Mouse (Mus musculus): ENCODE measurements around the gene 4930452B06Rik. TPM values are rescaled to one million over a fixed set of nuclear protein-coding genes. Genes with fewer than 3 reads are reported as not detected.

4930452B06Rik gene
- polyA plus RNA-seq, 1 experiment from 2014 or later: 8.4 TPM

GRCm38 (mm10) chr14:8462321-8462909 lies 203.6 kb downstream of the 4930452B06Rik start:
- no peaks in the 10 kb centered on the region for H3K9me3 ChIP-seq (replicated peaks; ENCODE audit: low read length)
- ATAC-seq (replicated peaks; ENCODE audit: low FRiP score, low read depth) (no peak), DNase-seq (ENCODE audit: low spot score) (no peak)
- H3K4me2 ChIP-seq (ENCODE audit: low read length): no peak overlapping the region
- H3K27ac ChIP-seq: no peak overlapping the region
- no peak overlapping the region for H3K4me3 ChIP-seq (replicated peaks; ENCODE audit: low read depth, low read length)
- H3K36me3 ChIP-seq (ENCODE audit: insufficient read depth, low read length): no peaks in the 10 kb centered on the region
- no peak for TF ChIP-seq CTCF (IDR thresholded peaks at IDR 0.05; ENCODE audit: low read depth)
- H3K27me3 ChIP-seq (ENCODE audit: insufficient read depth, low read length): no peaks in the 10 kb centered on the region
- H3K4me1 ChIP-seq (replicated peaks; ENCODE audit: insufficient read depth, low read length): no peaks in the 10 kb centered on the region
- no peak overlapping the region for H3K9ac ChIP-seq (ENCODE audit: low read depth, low read length)
- 69% methylated on average over 6 of the region's 6 CpGs for WGBS

GRCm38 (mm10) chr14:8460226-8461129 lies 205.6 kb downstream of the 4930452B06Rik start:
- no peak overlapping the region for H3K27ac ChIP-seq
- H3K4me2 ChIP-seq (ENCODE audit: low read length): no peak overlapping the region
- no peaks in the 10 kb centered on the region for H3K27me3 ChIP-seq (ENCODE audit: insufficient read depth, low read length)
- no peaks in the 10 kb centered on the region for H3K4me1 ChIP-seq (replicated peaks; ENCODE audit: insufficient read depth, low read length)
- 41% methylated on average over 19 of the region's 19 CpGs for WGBS
- TF ChIP-seq CTCF (IDR thresholded peaks at IDR 0.05; ENCODE audit: low read depth): peak; percentile 92
- H3K4me3 ChIP-seq (replicated peaks; ENCODE audit: low read depth, low read length): no peak overlapping the region
- H3K36me3 ChIP-seq (ENCODE audit: insufficient read depth, low read length): no peaks in the 10 kb centered on the region
- H3K9ac ChIP-seq (ENCODE audit: low read depth, low read length): no peak overlapping the region
- DNase-seq (ENCODE audit: low spot score) (peak; percentile 82), ATAC-seq (replicated peaks; ENCODE audit: low FRiP score, low read depth) (peak; percentile 54; the same call in 1 of the 2 replicates)
- no peaks in the 10 kb centered on the region for H3K9me3 ChIP-seq (replicated peaks; ENCODE audit: low read length)

GRCm38 (mm10) chr14:8459759-8460158 lies 206.3 kb downstream of the 4930452B06Rik start:
- H3K27me3 ChIP-seq (ENCODE audit: insufficient read depth, low read length): no peaks in the 10 kb centered on the region
- 68% methylated on average over 4 of the region's 4 CpGs for WGBS
- no peaks in the 10 kb centered on the region for H3K36me3 ChIP-seq (ENCODE audit: insufficient read depth, low read length)
- DNase-seq (ENCODE audit: low spot score): no peak
- TF ChIP-seq CTCF (IDR thresholded peaks at IDR 0.05; ENCODE audit: low read depth): no peak
- no peaks in the 10 kb centered on the region for H3K9me3 ChIP-seq (replicated peaks; ENCODE audit: low read length)
- no peak overlapping the region for H3K4me3 ChIP-seq (replicated peaks; ENCODE audit: low read depth, low read length)
- H3K9ac ChIP-seq (ENCODE audit: low read depth, low read length): no peak overlapping the region
- H3K27ac ChIP-seq: no peak overlapping the region
- H3K4me2 ChIP-seq (ENCODE audit: low read length): no peak overlapping the region
- no peak for ATAC-seq (replicated peaks; ENCODE audit: low FRiP score, low read depth)
- H3K4me1 ChIP-seq (replicated peaks; ENCODE audit: insufficient read depth, low read length): no peaks in the 10 kb centered on the region

GRCm38 (mm10) chr14:8451117-8451516 lies 214.9 kb downstream of the 4930452B06Rik start:
- 90% methylated on average over 4 of the region's 4 CpGs for WGBS
- Histone ChIP-seq H3K4me1 (replicated peaks; ENCODE audit: insufficient read depth, low read length) (no peaks in the 10 kb centered on the region), H3K27me3 (ENCODE audit: insufficient read depth, low read length) (no peaks in the 10 kb centered on the region), H3K9me3 (replicated peaks; ENCODE audit: low read length) (no peaks in the 10 kb centered on the region), H3K4me3 (replicated peaks; ENCODE audit: low read depth, low read length) (no peak overlapping the region), H3K36me3 (ENCODE audit: insufficient read depth, low read length) (no peaks in the 10 kb centered on the region), H3K9ac (ENCODE audit: low read depth, low read length) (no peak overlapping the region), H3K27ac (no peak overlapping the region), H3K4me2 (ENCODE audit: low read length) (no peak overlapping the region)
- DNase-seq (ENCODE audit: low spot score) (no peak), ATAC-seq (replicated peaks; ENCODE audit: low FRiP score, low read depth) (no peak)
- no peak for TF ChIP-seq CTCF (IDR thresholded peaks at IDR 0.05; ENCODE audit: low read depth)

- no peak for ATAC-seq (replicated peaks; ENCODE audit: low FRiP score, low read depth)
- Histone ChIP-seq H3K27me3 (ENCODE audit: insufficient read depth, low read length) (no peaks in the 10 kb centered on the region), H3K9me3 (replicated peaks; ENCODE audit: low read length) (no peaks in the 10 kb centered on the region), H3K27ac (no peak overlapping the region), H3K4me2 (ENCODE audit: low read length) (no peak overlapping the region), H3K4me1 (replicated peaks; ENCODE audit: insufficient read depth, low read length) (no peaks in the 10 kb centered on the region), H3K36me3 (ENCODE audit: insufficient read depth, low read length) (no peaks in the 10 kb centered on the region), H3K4me3 (replicated peaks; ENCODE audit: low read depth, low read length) (no peak overlapping the region), H3K9ac (ENCODE audit: low read depth, low read length) (no peak overlapping the region)
- WGBS: 89% methylated on average over 6 of the region's 6 CpGs
- TF ChIP-seq CTCF (IDR thresholded peaks at IDR 0.05; ENCODE audit: low read depth): no peak
- no peak for DNase-seq (ENCODE audit: low spot score)
These were observed 215.7 kb downstream of the 4930452B06Rik start for GRCm38 (mm10) chr14:8450342-8450741.

- no peak for TF ChIP-seq CTCF (IDR thresholded peaks at IDR 0.05; ENCODE audit: low read depth)
- DNase-seq (ENCODE audit: low spot score): no peak
- no peaks in the 10 kb centered on the region for H3K4me1 ChIP-seq (replicated peaks; ENCODE audit: insufficient read depth, low read length)
- H3K4me3 ChIP-seq (replicated peaks; ENCODE audit: low read depth, low read length): no peak overlapping the region
- H3K9ac ChIP-seq (ENCODE audit: low read depth, low read length): no peak overlapping the region
- H3K4me2 ChIP-seq (ENCODE audit: low read length): no peak overlapping the region
- H3K27me3 ChIP-seq (ENCODE audit: insufficient read depth, low read length): no peaks in the 10 kb centered on the region
- H3K36me3 ChIP-seq (ENCODE audit: insufficient read depth, low read length): no peaks in the 10 kb centered on the region
- no peak for ATAC-seq (replicated peaks; ENCODE audit: low FRiP score, low read depth)
- H3K9me3 ChIP-seq (replicated peaks; ENCODE audit: low read length): no peaks in the 10 kb centered on the region
- H3K27ac ChIP-seq: no peak overlapping the region
These were observed 216.7 kb downstream of the 4930452B06Rik start for GRCm38 (mm10) chr14:8449299-8449698.

Data from kidney, postnatal 0 days (tissue).